Mouse (Mus musculus): ENCODE results near the gene Car5a. TPM values are rescaled to one million over a fixed set of nuclear protein-coding genes. Genes with fewer than 3 reads are reported as not detected.

The Car5a gene
- polyA plus RNA-seq, 1 experiment, result not detected

DNA sequence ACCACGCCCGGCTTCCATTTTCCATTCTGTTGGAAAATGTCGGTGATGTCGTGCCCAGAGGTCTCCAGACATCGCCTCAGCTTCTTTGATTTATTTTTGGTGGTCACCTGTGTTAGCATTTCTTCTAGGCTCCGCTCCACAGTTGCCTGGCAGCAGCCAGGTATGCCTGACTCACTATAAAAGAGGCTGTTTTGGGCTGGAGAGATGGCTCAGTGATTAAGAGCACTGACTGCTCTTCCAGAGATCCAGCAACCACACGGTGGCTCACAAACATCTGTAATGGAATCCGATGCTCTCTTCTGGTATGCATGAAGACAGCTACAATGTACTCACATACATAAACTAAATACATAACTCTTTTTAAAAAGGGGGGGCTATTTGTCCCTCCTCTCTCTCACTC is 18.4 kb downstream of the Car5a start:
- H3K4me1 ChIP-seq (ENCODE audit: control insufficient read depth, insufficient read depth, low read length), result peaks cover 16% of the 10 kb centered on the region
- no peak overlapping the region for H3K4me3 ChIP-seq (ENCODE audit: insufficient read depth, low read length)
- TF ChIP-seq POLR2A (IDR thresholded peaks at IDR 0.05; ENCODE audit: borderline replicate concordance, low read depth, low read length) (no peak), CTCF (IDR thresholded peaks at IDR 0.05; ENCODE audit: low read depth, low read length) (no peak)
- no peak overlapping the region for H3K27ac ChIP-seq (ENCODE audit: insufficient read depth, low read depth, low read length)

DNA sequence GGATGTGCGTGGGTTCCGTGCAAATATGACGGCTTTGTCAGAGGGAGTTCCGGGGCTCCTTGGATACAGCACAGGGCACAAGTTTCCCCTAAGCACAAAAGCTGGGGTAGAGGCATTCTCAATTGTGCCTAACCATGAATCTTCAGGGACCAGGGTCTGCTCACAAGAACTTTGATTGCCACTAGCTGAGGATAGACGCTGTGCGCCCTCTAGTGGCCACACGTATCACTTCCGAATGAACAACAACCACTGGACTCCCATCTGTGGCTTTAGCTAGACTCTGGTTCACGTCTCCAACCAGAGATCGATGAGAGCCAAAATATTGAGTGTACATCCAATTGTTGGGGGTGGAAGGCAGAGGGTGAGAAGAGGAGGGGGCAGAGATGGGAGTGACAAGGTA is 19.1 kb downstream of the Car5a start:
- H3K27ac ChIP-seq (ENCODE audit: insufficient read depth, low read depth, low read length), result no peak overlapping the region
- H3K4me1 ChIP-seq (ENCODE audit: control insufficient read depth, insufficient read depth, low read length), result peaks cover 14% of the 10 kb centered on the region
- no peak overlapping the region for H3K4me3 ChIP-seq (ENCODE audit: insufficient read depth, low read length)
- TF ChIP-seq POLR2A (IDR thresholded peaks at IDR 0.05; ENCODE audit: borderline replicate concordance, low read depth, low read length) (no peak), CTCF (IDR thresholded peaks at IDR 0.05; ENCODE audit: low read depth, low read length) (peak; percentile 98)

DNA sequence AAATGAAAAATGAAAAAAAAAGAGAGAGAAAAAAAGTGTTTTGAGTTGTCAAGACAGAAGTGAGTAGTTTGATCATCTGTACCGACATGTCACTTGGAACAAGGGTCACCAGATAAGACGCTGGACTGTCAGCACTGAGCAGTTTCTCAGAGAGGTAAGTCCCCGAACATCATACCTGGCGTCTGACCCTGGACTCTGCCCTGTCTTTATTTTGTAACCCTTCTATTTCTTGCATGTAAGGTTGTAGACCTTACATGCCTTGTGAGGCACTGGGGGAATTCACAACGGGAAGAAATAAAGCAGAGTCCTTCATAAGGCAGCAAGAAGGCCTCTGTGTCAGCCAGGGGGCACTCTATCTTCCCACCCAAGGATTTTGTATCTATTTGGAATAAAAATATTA is 20.0 kb downstream of the Car5a start:
- Histone ChIP-seq H3K27ac (ENCODE audit: insufficient read depth, low read depth, low read length) (no peak overlapping the region), H3K4me3 (ENCODE audit: insufficient read depth, low read length) (no peak overlapping the region), H3K4me1 (ENCODE audit: control insufficient read depth, insufficient read depth, low read length) (peaks cover 6% of the 10 kb centered on the region)
- TF ChIP-seq POLR2A (IDR thresholded peaks at IDR 0.05; ENCODE audit: borderline replicate concordance, low read depth, low read length) (no peak), CTCF (IDR thresholded peaks at IDR 0.05; ENCODE audit: low read depth, low read length) (no peak)

DNA sequence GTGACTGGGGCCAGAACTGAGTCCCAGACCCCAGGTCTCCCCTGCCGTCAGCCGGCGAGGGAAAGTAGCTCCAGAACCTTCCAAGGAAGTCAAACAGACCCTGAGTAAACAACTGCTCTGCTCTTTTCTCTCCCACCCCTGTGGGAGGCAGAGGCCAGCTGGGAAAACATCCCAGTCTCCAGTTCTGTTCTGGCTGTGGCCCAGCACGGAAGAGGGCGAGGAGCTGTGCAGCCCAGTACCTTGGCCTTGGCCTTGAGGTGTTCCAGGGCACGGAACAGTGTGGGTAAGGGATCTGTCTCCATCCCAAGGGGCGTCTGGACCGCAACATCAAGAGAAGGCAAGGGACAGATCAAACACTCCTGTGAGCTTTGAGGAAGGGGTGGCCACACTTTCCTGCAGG is 22.6 kb downstream of the Car5a start:
- TF ChIP-seq POLR2A (IDR thresholded peaks at IDR 0.05; ENCODE audit: borderline replicate concordance, low read depth, low read length) (no peak), CTCF (IDR thresholded peaks at IDR 0.05; ENCODE audit: low read depth, low read length) (no peak)
- Histone ChIP-seq H3K4me1 (ENCODE audit: control insufficient read depth, insufficient read depth, low read length) (no peaks in the 10 kb centered on the region), H3K27ac (ENCODE audit: insufficient read depth, low read depth, low read length) (no peak overlapping the region), H3K4me3 (ENCODE audit: insufficient read depth, low read length) (no peak overlapping the region)

DNA sequence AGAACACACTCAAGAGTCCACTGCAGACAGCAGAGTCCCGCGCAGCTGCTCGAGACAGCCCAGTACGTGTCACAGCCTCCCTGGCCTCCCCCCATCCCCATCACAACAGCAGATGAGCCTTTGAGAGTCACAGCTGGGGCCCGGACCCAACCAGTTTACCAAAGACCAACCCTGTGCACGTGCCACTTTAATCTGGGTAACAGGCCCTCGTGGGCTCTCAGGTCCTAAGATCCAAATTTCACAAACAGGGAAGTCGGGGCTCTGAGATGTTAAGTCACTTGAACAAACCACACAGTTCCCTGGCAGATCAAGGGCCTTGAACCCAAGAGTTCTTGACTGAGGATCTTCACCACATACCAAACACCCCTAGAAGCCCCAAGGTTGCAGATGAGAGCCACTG is 23.1 kb downstream of the Car5a start:
- TF ChIP-seq CTCF (IDR thresholded peaks at IDR 0.05; ENCODE audit: low read depth, low read length), result no peak
- no peak for TF ChIP-seq POLR2A (IDR thresholded peaks at IDR 0.05; ENCODE audit: borderline replicate concordance, low read depth, low read length)
- Histone ChIP-seq H3K4me1 (ENCODE audit: control insufficient read depth, insufficient read depth, low read length) (no peaks in the 10 kb centered on the region), H3K27ac (ENCODE audit: insufficient read depth, low read depth, low read length) (no peak overlapping the region), H3K4me3 (ENCODE audit: insufficient read depth, low read length) (no peak overlapping the region)

DNA sequence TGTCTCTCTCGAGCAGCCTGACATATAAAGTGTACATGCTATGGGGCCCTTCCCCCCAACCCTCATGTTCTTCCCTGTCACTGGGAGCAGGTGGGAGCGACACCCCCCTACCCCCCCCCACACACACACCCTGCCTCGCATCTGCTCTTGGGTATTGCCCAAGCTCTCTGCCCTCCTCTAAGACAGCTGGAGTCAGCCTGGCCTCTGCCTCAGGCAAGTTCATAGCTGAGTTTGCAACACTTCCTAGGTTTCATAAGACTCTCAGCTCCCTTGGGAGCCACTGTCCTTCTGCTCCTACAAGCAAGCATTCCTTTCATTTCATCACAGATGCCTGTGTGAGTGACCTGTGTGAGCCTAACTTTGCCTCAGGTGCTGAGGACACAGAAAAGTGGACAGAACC is 25.0 kb downstream of the Car5a start:
- TF ChIP-seq CTCF (IDR thresholded peaks at IDR 0.05; ENCODE audit: low read depth, low read length) (no peak), POLR2A (IDR thresholded peaks at IDR 0.05; ENCODE audit: borderline replicate concordance, low read depth, low read length) (no peak)
- H3K4me1 ChIP-seq (ENCODE audit: control insufficient read depth, insufficient read depth, low read length), result no peaks in the 10 kb centered on the region
- H3K4me3 ChIP-seq (ENCODE audit: insufficient read depth, low read length), result no peak overlapping the region
- H3K27ac ChIP-seq (ENCODE audit: insufficient read depth, low read depth, low read length), result no peak overlapping the region

DNA sequence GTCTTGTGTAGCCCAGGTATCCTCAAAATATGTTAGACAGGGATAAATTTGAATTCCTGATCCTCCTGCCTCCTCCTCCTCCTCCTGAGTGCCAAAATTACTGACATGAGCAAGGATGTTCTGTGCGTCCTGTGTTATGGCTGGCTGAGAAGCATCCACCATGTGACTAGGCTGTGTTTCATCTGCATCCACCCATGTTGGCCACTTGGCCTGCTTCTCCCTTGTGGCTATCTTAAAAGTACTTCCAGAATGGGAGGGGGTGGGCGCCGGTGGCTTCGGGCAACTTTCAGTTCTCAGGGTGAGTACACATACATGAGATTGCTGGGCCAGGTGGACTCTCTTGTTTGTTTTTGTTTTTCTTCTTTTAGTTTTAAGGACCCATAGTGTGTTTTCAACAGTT is 25.5 kb downstream of the Car5a start:
- H3K27ac ChIP-seq (ENCODE audit: insufficient read depth, low read depth, low read length), result no peak overlapping the region
- TF ChIP-seq POLR2A (IDR thresholded peaks at IDR 0.05; ENCODE audit: borderline replicate concordance, low read depth, low read length) (no peak), CTCF (IDR thresholded peaks at IDR 0.05; ENCODE audit: low read depth, low read length) (no peak)
- no peaks in the 10 kb centered on the region for H3K4me1 ChIP-seq (ENCODE audit: control insufficient read depth, insufficient read depth, low read length)
- no peak overlapping the region for H3K4me3 ChIP-seq (ENCODE audit: insufficient read depth, low read length)

DNA sequence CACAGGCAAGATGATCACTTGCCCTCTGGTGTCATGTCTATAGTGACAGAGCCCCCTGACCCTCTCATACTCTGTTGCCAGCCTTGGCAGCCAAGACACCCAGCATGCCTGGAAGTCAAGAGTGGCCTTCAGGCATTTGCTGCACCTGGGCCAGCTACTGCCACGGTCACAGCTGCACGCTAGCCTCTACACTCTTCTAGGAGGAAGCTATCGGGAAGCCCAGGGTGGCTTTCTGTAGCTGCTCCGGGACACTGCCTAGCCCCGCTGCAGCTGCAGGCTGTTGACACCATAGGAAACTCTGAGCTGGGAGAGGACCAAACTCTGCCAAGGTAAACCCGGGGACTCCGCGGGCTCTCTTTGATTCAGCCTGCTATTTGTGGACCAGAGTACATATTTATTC is 31.3 kb downstream of the Car5a start:
- Histone ChIP-seq H3K27ac (ENCODE audit: insufficient read depth, low read depth, low read length) (no peak overlapping the region), H3K4me3 (ENCODE audit: insufficient read depth, low read length) (no peak overlapping the region), H3K4me1 (ENCODE audit: control insufficient read depth, insufficient read depth, low read length) (peaks cover 5% of the 10 kb centered on the region; the same call in 1 of the 2 replicates)
- TF ChIP-seq POLR2A (IDR thresholded peaks at IDR 0.05; ENCODE audit: borderline replicate concordance, low read depth, low read length), result no peak
- TF ChIP-seq CTCF (IDR thresholded peaks at IDR 0.05; ENCODE audit: low read depth, low read length), result no peak

DNA sequence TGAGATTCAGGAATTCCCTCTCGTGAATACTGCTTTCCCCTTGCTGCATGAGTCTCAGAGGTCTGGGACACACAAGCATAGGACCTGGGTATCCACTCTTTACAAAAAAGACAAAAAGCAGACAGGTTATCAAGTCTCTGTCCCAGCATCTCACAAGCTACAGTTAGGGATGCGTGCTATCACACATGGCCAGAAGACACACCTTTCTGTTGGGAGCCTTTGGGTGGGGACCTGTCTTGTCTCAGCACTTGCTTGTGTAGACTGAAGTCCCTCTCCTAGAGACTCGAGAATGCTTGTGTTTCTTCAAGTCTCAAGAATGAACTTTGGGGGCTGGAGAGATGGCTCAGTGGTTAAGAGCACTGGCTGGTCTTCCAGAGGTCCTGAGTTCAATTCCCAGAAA is 31.9 kb downstream of the Car5a start:
- Histone ChIP-seq H3K4me1 (ENCODE audit: control insufficient read depth, insufficient read depth, low read length) (peaks cover 10% of the 10 kb centered on the region; the same call in 1 of the 2 replicates), H3K4me3 (ENCODE audit: insufficient read depth, low read length) (no peak overlapping the region), H3K27ac (ENCODE audit: insufficient read depth, low read depth, low read length) (no peak overlapping the region)
- no peak for TF ChIP-seq CTCF (IDR thresholded peaks at IDR 0.05; ENCODE audit: low read depth, low read length)
- no peak for TF ChIP-seq POLR2A (IDR thresholded peaks at IDR 0.05; ENCODE audit: borderline replicate concordance, low read depth, low read length)

DNA sequence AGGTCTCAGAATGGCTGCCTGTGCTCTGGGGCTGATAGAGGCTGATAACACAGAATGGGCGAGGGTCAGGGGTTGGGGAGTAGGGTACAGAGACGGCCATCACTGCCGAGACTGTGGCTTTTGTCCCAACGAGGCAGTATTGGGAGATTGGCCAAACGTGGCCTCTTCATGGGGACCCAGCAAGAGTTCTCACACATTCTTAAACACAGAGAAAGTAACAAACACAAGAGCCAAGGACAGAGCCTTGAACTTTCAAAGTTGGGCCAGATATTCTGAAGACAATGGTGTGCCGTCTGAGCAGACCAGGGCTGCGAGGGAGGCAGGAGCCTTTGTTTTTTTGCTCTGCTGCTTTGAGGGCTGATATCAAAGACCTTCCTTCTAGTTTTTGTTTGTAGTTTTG is 32.7 kb downstream of the Car5a start:
- H3K4me1 ChIP-seq (ENCODE audit: control insufficient read depth, insufficient read depth, low read length), result peaks cover 11% of the 10 kb centered on the region; the same call in 1 of the 2 replicates
- no peak overlapping the region for H3K4me3 ChIP-seq (ENCODE audit: insufficient read depth, low read length)
- no peak overlapping the region for H3K27ac ChIP-seq (ENCODE audit: insufficient read depth, low read depth, low read length)
- no peak for TF ChIP-seq POLR2A (IDR thresholded peaks at IDR 0.05; ENCODE audit: borderline replicate concordance, low read depth, low read length)
- TF ChIP-seq CTCF (IDR thresholded peaks at IDR 0.05; ENCODE audit: low read depth, low read length), result no peak

DNA sequence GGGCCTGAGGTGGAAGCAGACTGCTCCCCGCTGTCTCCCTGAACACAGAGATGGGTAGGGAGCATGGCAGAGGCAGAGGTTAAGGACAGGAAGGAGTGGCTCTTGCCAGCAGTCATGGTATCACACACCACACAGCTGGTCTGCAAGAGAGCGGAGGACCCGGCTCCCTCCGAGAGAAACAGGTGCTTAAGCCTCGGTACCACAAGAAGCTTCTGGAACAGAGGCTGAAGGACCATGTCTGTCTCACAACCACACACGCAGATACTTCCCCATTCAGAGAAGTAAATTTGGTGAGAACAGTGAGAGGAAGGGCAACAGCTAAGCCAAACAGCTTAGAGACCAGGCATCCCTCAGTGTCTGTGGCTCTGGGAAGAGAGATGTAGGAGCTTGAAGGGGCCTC is 33.3 kb downstream of the Car5a start:
- no peak overlapping the region for H3K4me3 ChIP-seq (ENCODE audit: insufficient read depth, low read length)
- H3K27ac ChIP-seq (ENCODE audit: insufficient read depth, low read depth, low read length), result no peak overlapping the region
- H3K4me1 ChIP-seq (ENCODE audit: control insufficient read depth, insufficient read depth, low read length), result peaks cover 11% of the 10 kb centered on the region; the same call in 1 of the 2 replicates
- TF ChIP-seq CTCF (IDR thresholded peaks at IDR 0.05; ENCODE audit: low read depth, low read length), result no peak
- TF ChIP-seq POLR2A (IDR thresholded peaks at IDR 0.05; ENCODE audit: borderline replicate concordance, low read depth, low read length), result no peak

Data from bone marrow macrophage, adult 2 months (primary cell).